Mouse (Mus musculus) left cerebral cortex, adult 8-10 months (tissue): ENCODE results near the gene Il23a. TPM values are rescaled to one million over a fixed set of nuclear protein-coding genes. Genes with fewer than 3 reads are reported as not detected.
"Not testable (repeated sequence)": the region's sequence is repeated elsewhere in the genome, so short reads cannot be mapped to it uniquely, and the experiment has no call there.

ENCODE experiments used
- DNase-seq, 2 experiments: peaks; one replicate each; pipeline ENCODE4 v3.0.0; 2022; ENCODE audit warnings: low spot score in 2 of 2
- total RNA-seq, 4 experiments: library from RNA; stranded (reverse); gene quantifications; 2 replicates each; pipeline ENCODE4 v1.2.4; 2022

The Il23a gene
- total RNA-seq, 4 experiments from 2014 or later: 0.36 TPM; not detected in 3

GRCm38 (mm10) chr10:128309654-128310053 lies 11.1 kb upstream of the Il23a start:
- no peak for DNase-seq

GRCm38 (mm10) chr10:128303126-128304021 lies 4.8 kb upstream of the Il23a start, which contains the start of gene Pan2:
Gene Pan2, plus strand, starts transcription at chr10:128303335.
- peak; percentile 100 for DNase-seq

GRCm38 (mm10) chr10:128302785-128303125 lies 4.2 kb upstream of the Il23a start:
- DNase-seq: no peak

GRCm38 (mm10) chr10:128302357-128302756 lies 3.8 kb upstream of the Il23a start:
- DNase-seq: no peak

- no peak for DNase-seq
Measured at GRCm38 (mm10) chr10:128298243-128298642, 309 bp downstream of the Il23a start.

GRCm38 (mm10) chr10:128297622-128298021 lies 930 bp downstream of the Il23a start:
- DNase-seq: no peak

- no peak for DNase-seq
Measured at GRCm38 (mm10) chr10:128297221-128297620, 1.3 kb downstream of the Il23a start.

GRCm38 (mm10) chr10:128296370-128297090 lies 2.0 kb downstream of the Il23a start:
- DNase-seq: no peak

- not testable (repeated sequence) for DNase-seq
Measured at GRCm38 (mm10) chr10:128290594-128290993, 8.0 kb downstream of the Il23a start.

GRCm38 (mm10) chr10:128283604-128284579 lies 14.7 kb downstream of the Il23a start:
- peak in 1 of 2 experiments; percentile 48 for DNase-seq

- no peak for DNase-seq
Measured at GRCm38 (mm10) chr10:128282886-128283450, 15.6 kb downstream of the Il23a start.

GRCm38 (mm10) chr10:128281682-128282081 lies 16.9 kb downstream of the Il23a start:
- no peak for DNase-seq

GRCm38 (mm10) chr10:128280943-128281342 lies 17.6 kb downstream of the Il23a start:
- DNase-seq: no peak

- DNase-seq: no peak
Measured at GRCm38 (mm10) chr10:128278158-128278557, 20.4 kb downstream of the Il23a start.

GRCm38 (mm10) chr10:128275374-128275773 lies 23.2 kb downstream of the Il23a start:
- not testable (repeated sequence) for DNase-seq

GRCm38 (mm10) chr10:128272819-128273439 lies 25.6 kb downstream of the Il23a start:
- not testable (repeated sequence) for DNase-seq

GRCm38 (mm10) chr10:128271883-128272282 lies 26.7 kb downstream of the Il23a start:
- DNase-seq: no peak

- DNase-seq: no peak
Measured at GRCm38 (mm10) chr10:128270866-128271265, 27.7 kb downstream of the Il23a start.

- DNase-seq: peak; percentile 85 to 98
Measured at GRCm38 (mm10) chr10:128270287-128270841, 28.2 kb downstream of the Il23a start, which contains the start of gene Stat2. Gene Stat2, plus strand, starts transcription at chr10:128270559.
